Mouse (Mus musculus) G1E (cell line): ENCODE measurements at regions not wholly inside any gene's neighbourhood (a gene's known extent, or its start where the extent isn't known, plus 50 kb on each side); places are given as distances from the start of the nearest gene placed in this dataset.

Experiments used
- ATAC-seq: 2 replicates; pipeline ENCODE4 v1.8.0; 2016; ENCODE audit warnings: mild to moderate bottlenecking; ENCODE audit not compliant: insufficient number of reproducible peaks, poor library complexity, low FRiP score, severe bottlenecking; ENCODE audit errors: extremely low read depth
- DNase-seq: peaks from one replicate; pipeline ENCODE4 v3.0.0; 2012; ENCODE audit warnings: low spot score
- H3K27me3 ChIP-seq: 2 replicates; pipeline ENCODE4 v1.6.1; 2012; ENCODE audit warnings: mild to moderate bottlenecking, low read length, inconsistent platforms; ENCODE audit not compliant: insufficient read depth
- H3K36me3 ChIP-seq: replicated peaks from 2 replicates; pipeline ENCODE3; 2012; ENCODE audit warnings: mild to moderate bottlenecking, inconsistent platforms
- H3K4me1 ChIP-seq: 2 replicates; pipeline ENCODE4 v1.6.1; 2012; ENCODE audit warnings: low read depth, low read length, inconsistent platforms, mixed read lengths; ENCODE audit not compliant: insufficient read depth
- H3K4me3 ChIP-seq: 2 replicates; pipeline ENCODE4 v1.5.1; 2012; ENCODE audit warnings: low read depth, mild to moderate bottlenecking, inconsistent platforms, low read length, moderate library complexity, mixed read lengths
- H3K9me3 ChIP-seq: replicated peaks from 2 replicates; pipeline ENCODE4 v1.6.1; 2012; ENCODE audit warnings: inconsistent platforms
- CTCF ChIP-seq: IDR thresholded peaks from 2 replicates; pipeline ENCODE4 v1.5.1; 2012; ENCODE audit warnings: low read depth, low read length, inconsistent platforms, mixed read lengths
- GATA1 ChIP-seq: IDR thresholded peaks from 2 replicates; pipeline ENCODE4 v1.6.1; 2012; ENCODE audit warnings: borderline replicate concordance, low read length, inconsistent platforms, mixed read lengths
- GATA2 ChIP-seq: IDR thresholded peaks from 2 replicates; pipeline ENCODE4 v1.6.1; 2012; ENCODE audit warnings: low read depth, low read length, inconsistent platforms, borderline replicate concordance
- POLR2AphosphoS5 ChIP-seq: IDR thresholded peaks from 2 replicates; pipeline ENCODE4 v1.6.1; 2012; ENCODE audit warnings: low read depth, low read length, inconsistent platforms; ENCODE audit not compliant: insufficient replicate concordance
- TAL1 ChIP-seq: conservative IDR thresholded peaks from 2 replicates; pipeline ENCODE4 v1.6.1; 2012; ENCODE audit warnings: low read depth, low read length, inconsistent platforms, mixed read lengths

- DNase-seq: no peak
- Histone ChIP-seq H3K4me1 (no peaks in the 10 kb centered on the region), H3K27me3 (no peaks in the 10 kb centered on the region), H3K36me3 (no peaks in the 10 kb centered on the region), H3K9me3 (no peaks in the 10 kb centered on the region), H3K4me3 (no peak overlapping the region)
- TF ChIP-seq GATA2 (no peak), POLR2AphosphoS5 (no peak), TAL1 (no peak), GATA1 (no peak), CTCF (no peak)
- ATAC-seq: no peak
Observed at GRCm38 (mm10) chr8:53749263-53749662, 110.4 kb upstream of the Neil3 start.

GRCm38 (mm10) chr8:53769211-53769610, 130.3 kb upstream of the Neil3 start:
- Histone ChIP-seq H3K27me3 (no peaks in the 10 kb centered on the region), H3K4me3 (no peak overlapping the region), H3K36me3 (no peaks in the 10 kb centered on the region), H3K4me1 (no peaks in the 10 kb centered on the region), H3K9me3 (no peaks in the 10 kb centered on the region)
- no peak for TF ChIP-seq POLR2AphosphoS5
- no peak for DNase-seq
- ATAC-seq: no peak

- Histone ChIP-seq H3K36me3 (no peaks in the 10 kb centered on the region), H3K27me3 (no peaks in the 10 kb centered on the region), H3K9me3 (no peaks in the 10 kb centered on the region), H3K4me3 (no peak overlapping the region), H3K4me1 (no peaks in the 10 kb centered on the region)
- no peak for TF ChIP-seq TAL1
- no peak for TF ChIP-seq GATA2
- TF ChIP-seq GATA1: no peak
- no peak for TF ChIP-seq POLR2AphosphoS5
- TF ChIP-seq CTCF: no peak
- ATAC-seq: no peak
- no peak for DNase-seq
Observed at GRCm38 (mm10) chr8:53775511-53775910, 136.6 kb upstream of the Neil3 start.

- TF ChIP-seq TAL1 (no peak), CTCF (no peak), GATA1 (no peak), POLR2AphosphoS5 (no peak), GATA2 (no peak)
- Histone ChIP-seq H3K36me3 (no peaks in the 10 kb centered on the region), H3K4me3 (no peak overlapping the region), H3K27me3 (no peaks in the 10 kb centered on the region), H3K9me3 (no peaks in the 10 kb centered on the region), H3K4me1 (no peaks in the 10 kb centered on the region)
- no peak for ATAC-seq
- DNase-seq: no peak
Observed at GRCm38 (mm10) chr8:53780886-53781285, 142.0 kb upstream of the Neil3 start.

GRCm38 (mm10) chr8:53781885-53782284, 143.0 kb upstream of the Neil3 start:
- Histone ChIP-seq H3K4me3 (no peak overlapping the region), H3K4me1 (no peaks in the 10 kb centered on the region), H3K36me3 (no peaks in the 10 kb centered on the region), H3K9me3 (no peaks in the 10 kb centered on the region), H3K27me3 (no peaks in the 10 kb centered on the region)
- DNase-seq (no peak), ATAC-seq (no peak)
- no peak for TF ChIP-seq TAL1
- TF ChIP-seq GATA2: no peak
- no peak for TF ChIP-seq CTCF
- no peak for TF ChIP-seq POLR2AphosphoS5
- TF ChIP-seq GATA1: no peak

DNA sequence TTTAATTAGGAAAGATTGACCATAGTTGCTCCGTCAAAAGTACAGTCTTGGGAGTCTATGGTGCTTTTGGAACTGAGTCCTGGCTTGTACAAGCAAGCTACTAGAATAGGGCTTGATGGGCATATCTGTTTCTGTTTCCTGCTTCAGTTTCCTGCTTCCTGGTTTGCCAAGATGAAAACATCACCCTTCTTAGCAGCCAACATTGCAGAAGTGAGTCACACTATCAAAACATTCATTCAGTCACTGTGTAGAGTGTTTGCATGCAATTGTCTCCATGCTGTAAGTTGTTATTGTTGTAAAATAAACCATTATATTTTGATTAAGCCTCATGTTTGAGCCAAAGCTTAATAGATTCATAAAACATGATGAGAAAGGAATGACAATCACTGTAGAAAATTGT, 149.3 kb upstream of the Neil3 start:
- H3K36me3 ChIP-seq: no peaks in the 10 kb centered on the region
- H3K4me3 ChIP-seq: no peak overlapping the region
- ATAC-seq: no peak
- DNase-seq: no peak
- TF ChIP-seq GATA2 (no peak), TAL1 (no peak), POLR2AphosphoS5 (no peak), CTCF (no peak), GATA1 (no peak)
- no peaks in the 10 kb centered on the region for H3K9me3 ChIP-seq
- no peaks in the 10 kb centered on the region for H3K27me3 ChIP-seq
- no peaks in the 10 kb centered on the region for H3K4me1 ChIP-seq

GRCm38 (mm10) chr8:53821148-53821547, 182.3 kb upstream of the Neil3 start:
- Histone ChIP-seq H3K4me1 (no peaks in the 10 kb centered on the region), H3K9me3 (no peaks in the 10 kb centered on the region), H3K36me3 (no peaks in the 10 kb centered on the region), H3K27me3 (no peaks in the 10 kb centered on the region), H3K4me3 (no peak overlapping the region)
- TF ChIP-seq POLR2AphosphoS5 (no peak), TAL1 (no peak), GATA1 (no peak), GATA2 (no peak), CTCF (no peak)
- DNase-seq: no peak
- no peak for ATAC-seq
